In genomic region chr7:99087581-99087980, GRCm38 (mm10) we compare ENCODE assay signal across 22 mouse cellular contexts. TPM values are rescaled to one million over a fixed set of nuclear protein-coding genes. Genes with fewer than 3 reads are reported as not detected.
A peak's percentile ranks its signal among the peaks of the same experiment; 100 is the strongest.
DNase-seq lines count a peak whose midpoint lies in the region; ATAC-seq and TF ChIP-seq lines count a peak whose summit lies in the region.
"Had no signal": no experiment of that assay in that cellular context is flagged by ENCODE, and none has a peak within 500 bp of the region (broad histone marks: within the 10 kb centered on the region; RNA-seq: fewer than 3 reads in every experiment).

No protein-coding gene starts in this region.

- no peak overlapping the region for H3K9ac ChIP-seq in stomach, embryonic 16.5 days (ENCODE audit: low read length)
- no peak overlapping the region for H3K9ac ChIP-seq in stomach, postnatal 0 days (ENCODE audit: low read length)
- H3K9ac ChIP-seq: embryonic facial prominence, embryonic 12.5 days; forebrain, embryonic 12.5 days; forebrain, embryonic 15.5 days; hindbrain, embryonic 12.5 days; hindbrain, embryonic 15.5 days had no signal

- peaks cover 9% of the 10 kb centered on the region; the same call in 1 of the 2 replicates for H3K4me1 ChIP-seq in heart, embryonic 10.5 days
- H3K4me1 ChIP-seq in stomach, embryonic 16.5 days (ENCODE audit: control insufficient read depth, insufficient read depth, low read length), result no peaks in the 10 kb centered on the region; the same call in 1 of the 2 replicates
- peaks cover 2% of the 10 kb centered on the region; the same call in 1 of the 2 replicates for H3K4me1 ChIP-seq in stomach, postnatal 0 days (replicated peaks; ENCODE audit: control insufficient read depth, insufficient read depth)
- H3K4me1 ChIP-seq: forebrain, embryonic 15.5 days; hindbrain, embryonic 15.5 days had no signal

- WGBS in heart, embryonic 10.5 days, result 83% methylated on average over 7 of the region's 7 CpGs
- WGBS in stomach, embryonic 16.5 days, result 79% methylated on average over 7 of the region's 7 CpGs
- WGBS in stomach, postnatal 0 days, result 62% methylated on average over 7 of the region's 7 CpGs

- peak; percentile 72 for DNase-seq in heart, adult 11 months
- DNase-seq in heart, embryonic 10.5 days (ENCODE audit: low spot score), result no peak
- no peak for DNase-seq in stomach, postnatal 0 days (ENCODE audit: low spot score)
- DNase-seq in thymus, postnatal 14 days, result peak; percentile 15
- DNase-seq in thymus, postnatal 4 days, result no peak
- no peak for DNase-seq in adrenal gland, postnatal 36 days
- DNase-seq: adrenal gland, adult 8-10 months; adrenal gland, postnatal 25 days; cerebellum, adult 18-20 months; cerebellum, adult 9-10 months; cerebellum, postnatal 14 days; gastrocnemius, postnatal 25 days; heart, adult 2 months had no signal

- TF ChIP-seq CTCF in stomach, postnatal 0 days (IDR thresholded peaks at IDR 0.05; ENCODE audit: low read depth), result no peak

- no peak overlapping the region for H3K4me2 ChIP-seq in stomach, embryonic 16.5 days (ENCODE audit: low read depth, low read length)
- H3K4me2 ChIP-seq in stomach, postnatal 0 days (replicated peaks; ENCODE audit: low read depth), result no peak overlapping the region
- H3K4me2 ChIP-seq: embryonic facial prominence, embryonic 12.5 days; forebrain, embryonic 12.5 days; forebrain, embryonic 15.5 days; heart, embryonic 11.5 days; hindbrain, embryonic 12.5 days; hindbrain, embryonic 15.5 days had no signal

- ATAC-seq in stomach, embryonic 16.5 days (ENCODE audit: insufficient read depth, low FRiP score), result no peak
- no peak for ATAC-seq in stomach, postnatal 0 days (ENCODE audit: low FRiP score, low TSS enrichment)
- ATAC-seq: forebrain, embryonic 15.5 days had no signal

- H3K36me3 ChIP-seq in heart, embryonic 10.5 days, result peaks cover 20% of the 10 kb centered on the region; the same call in 1 of the 2 replicates
- H3K36me3 ChIP-seq in stomach, embryonic 16.5 days (ENCODE audit: control insufficient read depth, insufficient read depth, low read length), result no peaks in the 10 kb centered on the region
- peaks cover 3% of the 10 kb centered on the region; the same call in 1 of the 2 replicates for H3K36me3 ChIP-seq in stomach, postnatal 0 days (ENCODE audit: control insufficient read depth, insufficient read depth, low read length)
- H3K36me3 ChIP-seq: forebrain, embryonic 15.5 days had no signal

- no peaks in the 10 kb centered on the region for H3K27me3 ChIP-seq in heart, embryonic 10.5 days (ENCODE audit: insufficient read depth, poor library complexity, severe bottlenecking)
- H3K27me3 ChIP-seq in stomach, embryonic 16.5 days (ENCODE audit: control insufficient read depth, insufficient read depth, low read length), result no peaks in the 10 kb centered on the region
- no peaks in the 10 kb centered on the region for H3K27me3 ChIP-seq in stomach, postnatal 0 days (ENCODE audit: control insufficient read depth, insufficient read depth, low read length)
- H3K27me3 ChIP-seq: CH12.LX; embryonic facial prominence, embryonic 12.5 days; forebrain, embryonic 12.5 days; forebrain, embryonic 15.5 days; hindbrain, embryonic 12.5 days; hindbrain, embryonic 15.5 days had no signal

- TF ChIP-seq EP300 in stomach, postnatal 0 days (optimal IDR thresholded peaks at IDR 0.05), result no peak

- no peak overlapping the region for H3K27ac ChIP-seq in heart, embryonic 10.5 days
- H3K27ac ChIP-seq in stomach, embryonic 16.5 days (ENCODE audit: low read length), result peak overlapping the region; percentile 47
- H3K27ac ChIP-seq in stomach, postnatal 0 days (replicated peaks), result no peak overlapping the region
- H3K27ac ChIP-seq: embryonic facial prominence, embryonic 12.5 days; forebrain, embryonic 12.5 days; forebrain, embryonic 15.5 days; heart, adult 2 months; hindbrain, embryonic 12.5 days; hindbrain, embryonic 15.5 days had no signal

- H3K9me3 ChIP-seq in heart, embryonic 10.5 days, result no peaks in the 10 kb centered on the region
- H3K9me3 ChIP-seq in stomach, embryonic 16.5 days (replicated peaks; ENCODE audit: control insufficient read depth, low read length), result no peaks in the 10 kb centered on the region
- no peaks in the 10 kb centered on the region for H3K9me3 ChIP-seq in stomach, postnatal 0 days (ENCODE audit: control insufficient read depth, low read length)
- H3K9me3 ChIP-seq: embryonic facial prominence, embryonic 12.5 days; forebrain, embryonic 12.5 days; forebrain, embryonic 15.5 days; hindbrain, embryonic 12.5 days; hindbrain, embryonic 15.5 days had no signal

- H3K4me3 ChIP-seq in heart, embryonic 10.5 days, result no peak overlapping the region
- H3K4me3 ChIP-seq in stomach, embryonic 16.5 days (replicated peaks; ENCODE audit: low read length), result no peak overlapping the region
- H3K4me3 ChIP-seq in stomach, postnatal 0 days (ENCODE audit: low read depth, low read length), result no peak overlapping the region
- H3K4me3 ChIP-seq: embryonic facial prominence, embryonic 12.5 days; erythroblast, embryonic 14.5 days; forebrain, embryonic 12.5 days; forebrain, embryonic 15.5 days; heart, adult 2 months; hindbrain, embryonic 12.5 days; hindbrain, embryonic 15.5 days had no signal

RNA-seq across cellular contexts. Expression of gene Uvrag, which starts 53.4 kb away (rescaled TPM):
- 15.2 and 17.0 TPM in 2 replicates for polyA plus RNA-seq in heart, embryonic 10.5 days (2016; fragmentation: Nextera tagmentation; extraction: Ambion mirVana)
- 14.4 and 14.8 TPM in 2 replicates for polyA plus RNA-seq in stomach, embryonic 16.5 days (2015; fragmentation: Nextera tagmentation; extraction: Ambion mirVana)
- polyA plus RNA-seq in stomach, postnatal 0 days (2015; fragmentation: Nextera tagmentation; extraction: Ambion mirVana), result 9.8 and 10.7 TPM in 2 replicates
- total RNA-seq in adrenal gland, postnatal 36 days (2021), result 10 to 100 TPM; 31.2 to 36.3 TPM

Comparison
In these comparisons a context has a peak if more than half of its experiments do, and no peak if none do; other contexts are left out.
1. DNase-seq: peak in heart, adult 11 months (single experiment) and thymus, postnatal 14 days (single experiment); none in heart, embryonic 10.5 days (single experiment), stomach, postnatal 0 days (single experiment), thymus, postnatal 4 days (single experiment) and adrenal gland, postnatal 36 days (0 of 2).